Mouse (Mus musculus) kidney, adult 8-10 months (tissue): ENCODE data around the gene Bmp8a.
"Not testable (repeated sequence)": the region's sequence is repeated elsewhere in the genome, so short reads cannot be mapped to it uniquely, and the experiment has no call there.

Experiments used
- DNase-seq, 2 experiments: peaks; one replicate each; pipeline ENCODE4 v3.0.0; 2022

Bmp8a gene

DNA sequence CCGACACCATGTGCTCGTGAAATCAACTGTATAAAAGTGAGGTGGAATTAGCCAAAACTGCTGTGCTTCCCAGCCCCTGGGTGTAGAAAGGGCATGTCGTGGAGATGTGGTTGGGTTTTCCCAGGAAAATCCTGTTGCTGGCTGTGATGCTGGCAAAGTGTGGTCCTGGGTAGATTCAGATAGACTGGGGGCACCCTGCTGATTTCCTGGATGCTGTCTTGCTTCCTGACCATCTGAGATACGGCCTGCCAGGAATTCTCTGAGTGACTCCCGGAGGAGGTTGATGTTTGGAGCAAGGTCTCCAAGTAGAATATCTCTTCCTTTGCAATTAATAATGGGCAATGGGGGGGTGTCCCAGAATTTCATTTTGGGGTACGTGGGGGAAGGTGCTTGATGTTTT lies 14.1 kb downstream of the Bmp8a start:
- DNase-seq: no peak

GRCm38 (mm10) chr4:123327630-123328029 lies 15.4 kb downstream of the Bmp8a start:
- no peak for DNase-seq

GRCm38 (mm10) chr4:123326087-123326486 lies 17.0 kb downstream of the Bmp8a start:
- no peak for DNase-seq

DNA sequence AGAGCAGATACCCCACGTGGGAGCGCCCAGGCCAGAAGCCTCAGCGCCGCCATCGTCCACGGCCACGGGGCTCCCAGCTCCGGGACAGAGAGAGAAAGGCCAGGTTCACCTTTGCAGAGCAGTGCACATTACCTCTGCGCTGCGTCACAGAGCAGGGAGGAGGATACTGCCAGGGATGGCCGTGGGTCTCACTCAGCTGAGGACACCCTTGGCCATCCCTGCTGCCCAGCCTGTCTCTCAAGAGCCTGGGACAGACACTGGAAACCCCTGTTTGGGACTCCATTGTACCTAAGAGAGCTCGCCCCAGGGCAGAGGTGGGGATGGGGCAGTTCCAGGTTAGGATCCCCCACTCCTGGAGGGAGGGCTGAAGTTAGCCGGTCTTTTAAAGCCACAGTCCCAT lies 19.5 kb downstream of the Bmp8a start, which contains the start of gene Oxct2a:
Gene Oxct2a, minus strand, starts transcription at position 101 of the 400 bp plus-strand sequence.
- no peak for DNase-seq

GRCm38 (mm10) chr4:123322910-123323309 lies 20.1 kb downstream of the Bmp8a start:
- not testable (repeated sequence) for DNase-seq

DNA sequence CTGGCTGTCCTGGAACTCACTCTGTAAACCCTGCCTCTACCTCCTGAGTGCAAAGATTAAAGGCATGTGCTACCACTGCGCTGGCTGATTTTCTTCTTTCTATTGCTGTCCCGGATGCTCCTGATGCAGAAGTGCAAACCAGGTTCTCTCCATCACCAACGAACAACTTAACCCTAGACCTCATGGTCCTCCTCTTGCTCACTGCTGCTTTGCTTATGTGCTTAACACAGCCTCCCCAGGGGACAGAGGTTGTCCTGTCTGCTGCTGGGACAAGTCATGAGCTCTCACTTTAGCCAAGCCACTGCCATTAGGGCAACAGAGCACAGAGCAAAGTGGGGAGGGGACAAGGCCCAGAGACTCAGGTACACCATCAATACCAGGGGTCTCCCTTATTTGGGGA lies 28.6 kb downstream of the Bmp8a start:
- DNase-seq: no peak

DNA sequence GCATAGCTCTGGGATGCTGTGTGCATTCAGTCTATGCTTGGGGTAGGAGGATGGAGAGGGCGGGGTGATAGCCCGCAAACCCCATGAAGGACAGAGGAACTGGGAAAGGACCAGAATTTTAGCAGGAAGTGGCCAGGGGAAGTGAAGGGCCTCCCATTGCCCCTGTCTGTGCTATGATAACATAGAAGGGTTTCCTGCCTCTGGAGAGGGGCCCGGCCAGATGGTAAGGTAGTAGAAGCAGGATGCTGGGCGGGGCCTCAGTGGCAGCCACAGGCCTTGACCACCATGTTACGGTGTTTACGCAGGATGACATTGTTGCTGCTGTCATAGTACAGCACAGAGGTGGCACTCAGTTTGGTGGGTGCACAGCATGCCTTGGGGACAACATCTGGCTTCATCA lies 30.0 kb downstream of the Bmp8a start:
- no peak for DNase-seq

GRCm38 (mm10) chr4:123311845-123312244 lies 31.2 kb downstream of the Bmp8a start:
- DNase-seq: no peak

- no peak for DNase-seq
These were observed 34.8 kb downstream of the Bmp8a start for GRCm38 (mm10) chr4:123308292-123308691.

- no peak for DNase-seq
These were observed 36.1 kb downstream of the Bmp8a start for GRCm38 (mm10) chr4:123306999-123307398.

- DNase-seq: peak; percentile 27 to 29
These were observed 37.3 kb downstream of the Bmp8a start for GRCm38 (mm10) chr4:123305789-123306188.

GRCm38 (mm10) chr4:123298980-123299670 lies 43.9 kb downstream of the Bmp8a start:
- peak; percentile 72 to 77 for DNase-seq

- no peak for DNase-seq
These were observed 44.8 kb downstream of the Bmp8a start for GRCm38 (mm10) chr4:123298226-123298625.

- DNase-seq: no peak
These were observed 45.7 kb downstream of the Bmp8a start for GRCm38 (mm10) chr4:123297195-123297960.

DNA sequence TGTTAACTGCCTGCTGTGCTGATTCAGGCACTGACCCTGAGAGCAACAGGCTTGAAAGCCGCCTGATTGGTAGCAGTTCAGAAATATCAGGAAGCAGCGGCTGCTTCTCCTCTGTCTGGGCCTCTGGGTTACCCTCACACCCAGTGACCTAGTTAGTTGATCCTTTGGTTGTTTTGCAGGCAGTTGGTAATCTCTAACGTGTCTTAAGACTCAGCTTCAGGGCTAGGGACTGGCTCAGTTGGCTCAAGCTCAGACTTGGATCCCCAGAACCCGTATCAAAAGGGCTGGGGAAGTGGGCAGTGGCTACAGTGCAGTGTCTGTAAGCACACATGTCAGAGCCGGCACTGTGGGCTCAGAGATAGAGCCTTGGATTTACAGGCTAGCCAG lies 46.9 kb downstream of the Bmp8a start:
- DNase-seq: no peak

DNA sequence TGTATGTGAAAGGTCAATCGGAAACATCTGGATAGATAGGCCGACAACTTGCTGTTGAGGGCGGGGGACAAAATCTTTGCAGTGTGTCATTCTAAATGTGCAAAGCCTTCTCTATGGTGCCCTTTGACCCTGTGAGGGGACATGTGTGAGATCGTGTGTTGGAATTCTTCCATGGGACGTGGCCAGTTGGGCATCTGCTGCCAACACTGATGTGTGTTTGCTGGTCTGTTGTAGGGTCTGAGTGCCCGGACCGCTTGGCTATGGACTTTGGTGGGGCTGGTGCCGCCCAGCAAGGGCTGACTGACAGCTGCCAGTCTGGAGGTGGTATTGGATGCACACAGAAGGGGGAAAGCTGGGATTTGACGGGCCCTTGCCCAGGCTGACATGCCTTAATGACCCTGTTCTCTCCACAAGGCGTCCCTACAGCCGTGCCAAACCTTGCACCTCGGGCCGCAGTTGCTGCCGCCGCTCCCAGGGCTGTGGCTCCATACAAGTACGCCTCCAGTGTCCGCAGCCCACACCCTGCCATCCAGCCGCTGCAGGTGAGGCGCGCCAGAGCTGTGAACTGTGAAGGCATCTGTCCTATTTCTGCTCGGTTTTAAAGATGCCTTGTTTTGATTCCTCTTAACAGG lies 47.4 kb downstream of the Bmp8a start:
- no peak for DNase-seq

DNA sequence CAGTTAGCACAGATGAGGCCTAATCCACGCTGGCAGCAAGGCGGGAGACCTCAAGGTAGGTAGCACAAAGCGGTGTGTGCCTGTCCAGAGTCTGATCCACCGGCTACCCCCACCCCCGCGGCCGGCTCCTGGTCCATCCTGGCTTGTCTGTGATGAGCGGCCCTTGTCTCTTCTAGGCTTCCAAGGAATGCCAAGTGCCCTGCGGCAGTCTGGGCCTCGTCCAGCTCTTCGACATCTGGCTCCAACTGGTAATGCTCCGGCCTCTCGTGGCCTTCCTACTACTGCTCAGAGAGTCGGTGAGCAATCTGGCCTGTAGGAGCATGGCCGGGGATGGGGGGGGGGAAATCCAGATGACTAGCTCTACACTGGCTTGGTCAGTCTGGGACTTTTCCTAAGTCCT lies 48.0 kb downstream of the Bmp8a start:
- not testable (repeated sequence) for DNase-seq

- no peak for DNase-seq
These were observed 49.2 kb downstream of the Bmp8a start for GRCm38 (mm10) chr4:123293661-123294443.

DNA sequence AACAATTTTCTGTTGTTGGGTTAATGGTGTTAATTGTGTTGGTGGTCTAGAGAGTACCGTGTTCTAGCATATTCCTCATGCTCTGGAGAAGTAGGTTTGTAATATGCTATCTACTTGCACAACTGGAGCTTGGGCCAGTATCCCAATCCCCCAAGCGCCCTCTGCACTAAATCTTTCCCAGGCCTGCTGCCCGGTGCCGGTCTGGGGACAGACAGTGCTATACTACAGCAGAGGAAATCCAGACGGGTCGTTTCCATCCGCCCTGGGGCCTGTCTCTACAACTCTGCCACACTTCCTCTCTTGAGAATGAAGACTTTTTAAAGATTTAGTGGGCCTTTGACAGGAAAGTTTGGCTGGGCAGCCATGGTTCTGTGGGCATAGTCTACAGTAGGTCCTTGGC lies 50.1 kb downstream of the Bmp8a start:
- peak in 1 of 2 experiments; percentile 20 for DNase-seq

GRCm38 (mm10) chr4:123292390-123292789 lies 50.7 kb downstream of the Bmp8a start:
- DNase-seq: no peak

DNA sequence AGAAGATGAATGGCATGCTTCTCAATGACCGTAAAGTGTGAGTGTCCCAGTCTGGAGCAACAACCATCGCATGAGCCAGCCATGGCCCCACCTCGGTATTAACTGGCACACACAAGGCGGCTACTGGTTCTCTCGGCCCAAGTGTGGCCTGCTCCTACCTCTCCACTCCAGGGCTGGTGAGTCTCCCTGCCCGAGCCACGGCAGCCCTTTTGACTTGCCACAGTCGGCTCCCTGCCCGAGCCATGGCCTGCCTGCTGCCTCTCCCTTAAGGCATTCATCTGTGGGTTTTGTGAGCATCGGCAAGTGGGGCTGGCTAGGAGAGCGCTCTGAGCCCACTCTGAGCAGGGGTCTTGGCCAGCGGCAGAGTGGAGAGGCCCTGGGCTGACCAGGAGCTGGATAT lies 54.0 kb downstream of the Bmp8a start:
- no peak for DNase-seq

GRCm38 (mm10) chr4:123286790-123287189 lies 56.3 kb downstream of the Bmp8a start:
- DNase-seq: no peak
